Mouse (Mus musculus) retina, embryonic 14.5 days (tissue): Measurements from ENCODE around the gene Anxa1.

Experiments used
- DNase-seq: peaks from one replicate; pipeline ENCODE4 v3.0.0-alpha.2; 2015; ENCODE audit warnings: low spot score

Gene Anxa1

GRCm38 (mm10) chr19:20390455-20390994 lies at the start of gene Anxa1:
Anxa1 (minus strand) TSS chr19:20390944.
- DNase-seq = no peak

GRCm38 (mm10) chr19:20437043-20437442 lies 46.3 kb upstream of the Anxa1 start:
- no peak for DNase-seq

- peak; percentile 84 for DNase-seq
Observed at GRCm38 (mm10) chr19:20434541-20434940, 43.8 kb upstream of the Anxa1 start.

GRCm38 (mm10) chr19:20433966-20434365 lies 43.2 kb upstream of the Anxa1 start:
- DNase-seq = no peak

- no peak for DNase-seq
Observed at GRCm38 (mm10) chr19:20426443-20427161, 35.9 kb upstream of the Anxa1 start.

GRCm38 (mm10) chr19:20411276-20411675 lies 20.5 kb upstream of the Anxa1 start:
- DNase-seq = peak; percentile 71

GRCm38 (mm10) chr19:20409541-20410528 lies 19.1 kb upstream of the Anxa1 start:
- no peak for DNase-seq

GRCm38 (mm10) chr19:20406475-20406874 lies 15.7 kb upstream of the Anxa1 start:
- DNase-seq = no peak

GRCm38 (mm10) chr19:20405015-20405414 lies 14.3 kb upstream of the Anxa1 start:
- DNase-seq = no peak

- no peak for DNase-seq
Observed at GRCm38 (mm10) chr19:20403740-20404139, 13.0 kb upstream of the Anxa1 start.

- no peak for DNase-seq
Observed at GRCm38 (mm10) chr19:20403219-20403618, 12.5 kb upstream of the Anxa1 start.

GRCm38 (mm10) chr19:20402516-20403200 lies 11.9 kb upstream of the Anxa1 start:
- no peak for DNase-seq

GRCm38 (mm10) chr19:20401961-20402360 lies 11.2 kb upstream of the Anxa1 start:
- DNase-seq = no peak

GRCm38 (mm10) chr19:20399187-20399586 lies 8.4 kb upstream of the Anxa1 start:
- DNase-seq = no peak

GRCm38 (mm10) chr19:20397092-20397491 lies 6.3 kb upstream of the Anxa1 start:
- no peak for DNase-seq

- no peak for DNase-seq
Observed at GRCm38 (mm10) chr19:20393556-20394274, 3.0 kb upstream of the Anxa1 start.

GRCm38 (mm10) chr19:20389723-20390122 lies 1.0 kb downstream of the Anxa1 start:
- DNase-seq = no peak

GRCm38 (mm10) chr19:20389245-20389644 lies 1.5 kb downstream of the Anxa1 start:
- DNase-seq = no peak

GRCm38 (mm10) chr19:20388276-20388675 lies 2.5 kb downstream of the Anxa1 start:
- DNase-seq = peak; percentile 10

- no peak for DNase-seq
Observed at GRCm38 (mm10) chr19:20386296-20386695, 4.4 kb downstream of the Anxa1 start.

GRCm38 (mm10) chr19:20385645-20386044 lies 5.1 kb downstream of the Anxa1 start:
- DNase-seq = no peak
